Mouse (Mus musculus) Patski (cell line): Measurements from ENCODE around the gene Csnk1d. TPM values are rescaled to one million over a fixed set of nuclear protein-coding genes. Genes with fewer than 3 reads are reported as not detected.

ENCODE experiments used
- ATAC-seq: fragments of 100-300 bp; one replicate; pipeline ENCODE4 v1.8.0; 2021
- CTCF ChIA-PET: fragments of 350-600 bp; sonication (Branson Sonifier 250); formaldehyde crosslinking; loops from one replicate; lab custom pipeline; 2022; ENCODE audit warnings: inconsistent platforms; lab: Charles Lee
- POLR2A ChIA-PET: fragments of 350-600 bp; sonication (Branson Sonifier 250); formaldehyde crosslinking; loops from one replicate; lab custom pipeline; 2022; ENCODE audit warnings: antibody characterized with exemption, inconsistent platforms; lab: Charles Lee
- DNase-seq: peaks from one replicate; pipeline ENCODE4 v3.0.0-alpha.2; 2011; ENCODE audit warnings: low read depth, low spot score
- H3K27me3 ChIP-seq: fragments of 371-371 bp; one replicate; pipeline ENCODE4 v1.5.1; 2021
- CTCF ChIP-seq: fragments of 100-300 bp; IDR thresholded peaks from one replicate; pipeline ENCODE4 v1.5.1; 2021
- in situ Hi-C: fragments of 300-500 bp; cut with MboI; formaldehyde crosslinking; loops from 3 replicates; pipeline ENCODE4 v1.11.1; 2018; ENCODE audit warnings: low pct_unique_long_range_greater_than_20kb, mixed read lengths
- polyA plus RNA-seq: library from polyadenylated mRNA; unstranded; gene quantifications from one replicate; pipeline ENCODE4 v1.2.3, GENCODE M21; 2021

Gene Csnk1d
- polyA plus RNA-seq, 1 experiment from 2014 or later = 144 TPM

DNA sequence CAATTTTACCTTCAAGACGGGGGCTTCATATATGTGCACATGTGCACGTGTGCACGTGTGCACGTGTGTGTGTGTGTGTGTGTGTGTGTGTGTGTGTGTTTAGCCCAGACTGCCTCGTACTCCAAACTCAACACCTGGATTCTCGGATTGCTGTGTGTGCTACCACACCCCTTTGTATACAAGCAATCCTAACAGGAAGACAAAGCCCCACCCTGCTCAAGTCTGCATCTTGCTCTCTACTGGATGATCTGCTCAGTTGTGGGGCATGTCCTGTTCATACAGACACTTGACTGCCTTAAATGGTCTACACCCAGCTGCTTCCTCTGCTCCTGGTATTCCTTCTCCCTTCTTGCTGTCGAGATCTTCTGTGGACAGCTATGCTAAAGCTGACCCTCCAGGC, 45.9 kb downstream of the Csnk1d start:
- no peaks in the 10 kb centered on the region for H3K27me3 ChIP-seq
- TF ChIP-seq CTCF = no peak
- ATAC-seq (no peak), DNase-seq (no peak)
- ChIA-PET CTCF (no interaction called here), POLR2A (no interaction called here)
- in situ Hi-C loops = no loop called here

DNA sequence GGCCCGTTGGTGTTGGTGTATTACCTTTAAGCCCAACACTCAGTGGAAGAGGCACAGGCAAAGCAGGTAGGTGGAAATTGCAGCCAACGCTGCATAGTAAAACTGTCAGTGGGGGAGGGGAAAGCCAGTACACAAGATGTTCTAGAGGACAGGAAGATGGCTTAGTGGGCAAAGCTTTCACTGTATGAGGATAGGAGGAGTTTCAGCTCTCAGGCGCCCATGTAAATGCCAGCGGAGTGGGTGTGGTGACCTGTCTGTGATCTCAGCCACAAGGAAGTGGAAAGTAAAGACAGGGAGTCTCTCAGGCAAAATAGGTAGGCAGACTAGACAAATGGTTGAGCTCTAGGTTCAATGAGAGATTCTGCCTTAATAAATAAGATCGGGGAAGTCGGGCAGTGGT, 50.2 kb downstream of the Csnk1d start:
- CTCF ChIA-PET = no interaction called here
- no peaks in the 10 kb centered on the region for H3K27me3 ChIP-seq
- no peak for TF ChIP-seq CTCF
- ATAC-seq (no peak), DNase-seq (no peak)
- in situ Hi-C loops = no loop called here
- POLR2A ChIA-PET = no interaction called here

DNA sequence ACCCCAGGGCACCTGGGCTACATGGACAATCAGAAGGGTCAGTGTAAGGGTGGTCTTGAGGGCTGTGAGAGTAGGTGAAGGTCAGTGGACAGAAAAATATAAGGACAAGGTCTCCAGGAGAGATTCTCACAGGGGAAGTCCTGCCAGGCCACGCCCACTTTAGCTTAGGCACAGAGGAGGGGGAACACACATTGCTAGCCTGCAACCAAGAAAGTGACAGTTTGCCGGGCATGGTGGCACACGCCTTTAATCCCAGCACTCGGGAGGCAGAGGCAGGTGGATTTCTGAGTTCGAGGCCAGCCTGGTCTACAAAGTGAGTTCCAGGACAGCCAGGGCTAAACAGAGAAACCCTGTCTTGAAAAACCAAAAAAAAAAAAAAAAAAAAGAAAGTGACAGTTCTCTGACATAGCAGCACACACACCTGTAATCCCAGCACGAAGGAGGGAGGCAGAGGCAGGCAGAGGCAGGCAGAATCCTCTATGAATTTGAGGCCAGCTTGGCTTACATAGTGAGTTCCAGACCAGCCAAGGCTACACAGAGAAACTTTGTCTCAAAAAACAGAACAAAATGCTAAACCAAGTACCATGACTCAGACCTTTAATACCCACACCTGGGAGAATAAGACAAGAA, 51.3 kb downstream of the Csnk1d start:
- DNase-seq (no peak), ATAC-seq (no peak)
- ChIA-PET POLR2A (interaction anchor here (0.7 kb wide), 1 partner anchor 130 kb away, joined by 9 read pairs; no protein-coding TSS in a partner anchor), CTCF (no interaction called here)
- no peak for TF ChIP-seq CTCF
- in situ Hi-C loops = no loop called here
- H3K27me3 ChIP-seq = no peaks in the 10 kb centered on the region

DNA sequence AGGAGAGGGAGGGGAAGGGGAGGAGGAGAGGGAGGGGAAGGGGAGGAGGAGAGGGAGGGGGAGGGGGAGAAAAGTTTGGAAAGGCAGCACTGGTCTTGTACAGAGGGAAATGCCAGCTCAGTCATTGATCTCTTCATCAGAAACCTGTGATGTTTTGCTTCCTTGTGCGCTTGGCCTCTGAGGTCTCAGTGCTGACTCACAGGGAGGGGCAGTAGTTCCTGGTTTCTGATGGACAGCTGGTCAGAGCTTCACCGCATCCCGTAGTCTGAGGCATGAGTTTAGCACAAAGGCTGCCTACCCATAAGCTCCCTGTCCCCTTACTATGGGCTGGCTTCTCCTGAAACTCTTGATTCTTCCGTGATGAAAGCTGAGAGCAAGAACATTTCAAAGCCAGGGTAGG, 52.3 kb downstream of the Csnk1d start:
- TF ChIP-seq CTCF = no peak
- H3K27me3 ChIP-seq = no peaks in the 10 kb centered on the region
- POLR2A ChIA-PET = no interaction called here

DNA sequence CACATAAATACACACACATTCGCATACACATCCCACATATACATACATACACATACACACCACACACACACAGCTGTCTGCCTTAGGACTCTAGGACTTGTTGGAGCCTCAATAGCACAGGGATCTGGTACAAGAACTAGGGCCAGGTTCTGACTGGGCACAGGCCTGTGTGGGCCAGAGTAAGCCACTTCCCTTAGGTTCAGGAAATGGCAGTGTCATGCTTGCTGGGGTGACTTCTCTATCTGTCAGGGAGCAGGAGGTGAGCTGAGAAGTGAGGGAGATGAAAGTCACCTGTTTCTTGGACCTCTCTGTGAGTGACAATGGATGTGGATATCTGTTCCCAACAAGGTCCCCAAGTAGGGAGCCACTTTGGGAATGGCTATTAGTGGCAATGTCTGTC, 53.2 kb downstream of the Csnk1d start:
- POLR2A ChIA-PET = no interaction called here
- CTCF ChIA-PET = no interaction called here
- no peak for ATAC-seq
- no peak for DNase-seq
- no peak for TF ChIP-seq CTCF
- no peaks in the 10 kb centered on the region for H3K27me3 ChIP-seq
- in situ Hi-C loops = no loop called here

More for the DNA sequence above, 52.3 kb downstream of the Csnk1d start:
- CTCF ChIA-PET = no interaction called here
- DNase-seq (no peak), ATAC-seq (no peak)
- in situ Hi-C loops = no loop called here

DNA sequence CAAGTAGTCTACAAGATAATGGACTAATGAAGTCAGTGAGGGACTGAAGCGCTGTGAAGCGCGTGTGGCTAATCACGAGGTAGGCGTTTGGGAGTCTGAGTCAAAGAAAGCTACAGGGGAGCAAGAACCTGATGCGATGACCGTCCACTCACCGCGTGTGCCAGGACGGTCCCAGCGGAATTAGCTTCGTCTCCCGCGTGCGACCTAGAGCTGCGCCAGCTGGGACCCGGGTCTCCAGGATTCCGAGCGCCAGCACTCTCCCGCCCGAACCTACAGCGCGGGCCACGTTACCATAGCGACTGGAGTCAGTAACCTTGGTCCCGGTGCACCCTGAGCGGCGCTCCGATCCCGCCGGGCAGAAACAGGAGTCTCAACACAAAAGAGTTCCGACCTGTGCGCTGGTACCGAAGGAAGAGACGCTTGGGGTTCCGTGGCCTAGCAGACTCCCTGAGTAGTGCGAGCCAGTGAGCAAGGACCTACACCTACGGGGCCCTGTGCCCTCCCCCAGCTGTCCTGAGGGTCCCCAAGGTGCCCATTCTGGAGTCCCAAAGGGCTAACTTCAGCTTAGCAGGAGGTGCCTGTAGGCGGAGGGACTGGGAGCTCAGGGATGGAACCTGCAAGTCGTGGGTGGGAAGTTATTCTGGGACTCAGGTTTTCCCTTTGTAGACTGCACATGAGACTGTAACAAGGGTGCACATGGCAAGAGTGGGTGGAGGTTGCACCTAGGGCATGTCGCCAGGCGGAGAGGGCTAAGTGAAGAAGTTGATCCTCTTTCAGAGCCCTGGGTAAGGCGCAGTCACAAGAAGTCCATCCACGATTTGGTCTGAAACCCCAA, 58.3 kb downstream of the Csnk1d start, which contains the start of gene Ccdc57:
TSS of gene Ccdc57 (minus strand) at position 309 of the 835 bp plus-strand sequence.
- CTCF ChIA-PET = no interaction called here
- ATAC-seq (peak; percentile 53), DNase-seq (peak; percentile 38)
- in situ Hi-C loops = no loop called here
- TF ChIP-seq CTCF = no peak
- no peaks in the 10 kb centered on the region for H3K27me3 ChIP-seq
- POLR2A ChIA-PET = interaction anchor here (1.5 kb wide), 1 partner anchor 28 kb away, joined by 3 read pairs; no protein-coding TSS in a partner anchor

DNA sequence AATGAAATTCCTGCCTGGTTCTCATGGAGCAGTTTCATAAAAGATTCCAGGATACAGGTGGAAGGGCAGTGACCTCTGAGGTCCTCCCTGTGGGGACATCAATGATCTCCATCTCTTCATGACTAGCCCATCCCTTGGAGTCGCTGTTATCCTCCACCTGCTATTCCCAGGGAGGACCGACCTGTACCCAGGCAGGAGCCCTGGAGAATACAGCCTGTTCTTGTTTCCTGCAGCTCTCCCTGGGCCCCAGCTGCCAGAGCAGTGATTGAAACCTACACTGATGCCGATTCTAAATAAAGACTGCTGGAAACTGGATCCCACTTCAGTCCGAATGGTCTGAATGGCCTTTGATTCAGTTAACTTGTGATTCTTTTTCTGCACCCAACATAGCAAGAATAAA, 59.7 kb downstream of the Csnk1d start:
- ChIA-PET POLR2A (interaction anchor here (0.6 kb wide), 1 partner anchor 277 kb away, joined by 3 read pairs; no protein-coding TSS in a partner anchor), CTCF (no interaction called here)
- in situ Hi-C loops = no loop called here
- no peak for DNase-seq
- H3K27me3 ChIP-seq = no peaks in the 10 kb centered on the region
- ATAC-seq = no peak
- no peak for TF ChIP-seq CTCF

DNA sequence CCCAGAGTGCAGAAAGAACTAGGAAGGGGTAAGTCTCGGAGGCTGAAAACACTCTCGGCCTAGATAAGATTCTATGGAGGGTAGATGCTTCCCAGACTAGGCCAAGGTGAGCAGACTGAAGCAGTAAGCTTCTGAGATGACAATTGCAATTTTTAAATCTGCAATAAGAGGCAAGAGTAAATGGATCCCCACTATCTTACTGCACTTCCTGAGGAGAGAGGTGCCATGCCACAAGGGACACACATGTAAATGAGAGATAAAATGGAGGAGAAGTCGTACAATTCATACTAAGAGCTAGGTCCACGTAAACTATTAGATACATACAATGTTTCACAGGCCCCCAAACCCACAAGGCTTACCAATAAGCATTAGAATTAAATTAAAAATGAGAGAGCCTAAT, 62.7 kb downstream of the Csnk1d start:
- ChIA-PET POLR2A (no interaction called here), CTCF (interaction anchor here (1.5 kb wide), 1 partner anchor 9 kb away, joined by 3 read pairs; no protein-coding TSS in a partner anchor)
- H3K27me3 ChIP-seq = no peaks in the 10 kb centered on the region
- DNase-seq (no peak), ATAC-seq (no peak)
- in situ Hi-C loops = no loop called here
- TF ChIP-seq CTCF = no peak

DNA sequence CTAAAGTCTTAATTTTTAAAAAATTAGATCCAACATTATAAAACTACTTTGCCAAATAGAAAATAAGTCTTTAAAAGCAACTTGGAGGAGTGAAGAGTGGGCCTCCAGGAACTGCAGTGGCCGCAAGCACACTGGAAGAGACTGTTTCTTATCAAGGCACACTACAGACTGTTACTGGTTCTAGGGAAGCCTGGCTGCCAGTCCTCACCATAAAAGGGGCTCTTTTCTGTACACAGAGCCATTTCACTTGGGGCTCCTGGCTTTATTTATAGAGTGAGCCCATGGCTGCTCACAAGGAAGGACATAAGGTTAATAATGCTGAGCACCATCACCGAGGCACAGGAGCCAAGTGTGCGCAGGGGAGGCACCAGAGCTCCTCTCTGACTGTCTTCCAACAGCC, 68.6 kb downstream of the Csnk1d start:
- ChIA-PET CTCF (no interaction called here), POLR2A (no interaction called here)
- ATAC-seq (no peak), DNase-seq (no peak)
- no peaks in the 10 kb centered on the region for H3K27me3 ChIP-seq
- in situ Hi-C loops = no loop called here
- no peak for TF ChIP-seq CTCF

DNA sequence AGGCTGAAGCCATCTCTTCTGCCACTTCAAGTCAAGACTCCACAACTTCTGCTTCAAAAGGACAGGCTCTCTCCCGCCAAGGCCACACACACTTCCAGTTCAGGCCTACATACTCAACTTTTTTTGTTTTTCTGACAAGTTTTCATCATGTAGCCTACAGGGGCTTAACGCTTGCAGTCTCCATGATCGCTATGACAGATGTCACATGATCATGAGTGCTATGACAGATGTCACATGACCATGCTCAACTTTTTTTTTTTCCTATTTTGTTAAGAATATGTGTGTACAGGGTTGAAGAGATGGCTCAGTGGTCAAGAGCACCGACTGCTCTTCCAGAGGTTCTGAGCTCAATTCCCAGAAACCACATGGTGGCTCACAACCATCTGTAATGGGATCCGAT, 73.4 kb downstream of the Csnk1d start:
- no peaks in the 10 kb centered on the region for H3K27me3 ChIP-seq
- no peak for ATAC-seq
- ChIA-PET CTCF (interaction anchor here (0.8 kb wide), 1 partner anchor 268 kb away, joined by 3 read pairs; no protein-coding TSS in a partner anchor), POLR2A (no interaction called here)
- in situ Hi-C loops = no loop called here
- DNase-seq = no peak
- TF ChIP-seq CTCF = no peak

DNA sequence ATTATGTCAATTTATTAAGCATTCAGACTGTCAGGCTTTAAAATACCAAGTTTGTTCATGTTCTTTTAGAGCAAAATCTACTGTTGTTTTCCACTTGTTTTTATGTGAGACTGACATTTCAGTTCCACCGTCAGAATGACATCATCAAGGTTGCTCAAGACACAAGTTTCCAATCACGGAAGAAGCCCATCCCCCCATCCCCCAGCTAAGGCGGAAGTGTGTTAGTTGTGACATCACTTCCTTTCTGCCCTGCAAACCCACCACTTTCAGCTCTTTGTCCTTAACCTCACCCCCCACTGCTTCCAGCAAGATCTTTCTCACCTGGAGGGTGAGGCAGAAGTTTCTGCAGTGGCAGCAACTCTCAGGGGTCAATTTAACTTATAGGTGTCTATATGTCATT, 74.7 kb downstream of the Csnk1d start:
- in situ Hi-C loops = no loop called here
- no peak for ATAC-seq
- no peaks in the 10 kb centered on the region for H3K27me3 ChIP-seq
- POLR2A ChIA-PET = no interaction called here
- no peak for TF ChIP-seq CTCF
- CTCF ChIA-PET = interaction anchor here (1.3 kb wide), 1 partner anchor 11 kb away, joined by 5 read pairs; no protein-coding TSS in a partner anchor
- DNase-seq = no peak
